Mouse (Mus musculus): ENCODE data around the gene Fam20a. TPM values are rescaled to one million over a fixed set of nuclear protein-coding genes. Genes with fewer than 3 reads are reported as not detected.

Gene Fam20a
- 3.3 and 3.8 TPM in 2 replicates for polyA plus RNA-seq (2015; fragmentation: Nextera tagmentation; extraction: Ambion mirVana)

- Histone ChIP-seq H3K9ac (ENCODE audit: low read depth, low read length) (peak within 1 kb of the TSS; percentile 69), H3K27me3 (replicated peaks; ENCODE audit: control insufficient read depth, insufficient read depth, low read length) (no peaks in the 10 kb centered on the region), H3K27ac (ENCODE audit: low read length) (peak within 1 kb of the TSS; percentile 59), H3K36me3 (ENCODE audit: control insufficient read depth, insufficient read depth, low read length) (no peaks in the 10 kb centered on the region), H3K4me2 (ENCODE audit: low read depth, low read length) (peak within 1 kb of the TSS; percentile 78), H3K4me3 (ENCODE audit: low read length) (peak within 1 kb of the TSS; percentile 49), H3K4me1 (ENCODE audit: control insufficient read depth, insufficient read depth, low read length) (peaks cover 10% of the 10 kb centered on the region), H3K9me3 (ENCODE audit: control insufficient read depth, low read length) (no peaks in the 10 kb centered on the region)
- ATAC-seq = peak; percentile 69
- WGBS = 2% methylated on average over 31 of the region's 31 CpGs
Measured at GRCm38 (mm10) chr11:109721781-109722446, at the start of gene Fam20a. Gene Fam20a (minus strand): TSS chr11:109722279.

- no peak overlapping the region for H3K9ac ChIP-seq (ENCODE audit: low read depth, low read length)
- H3K4me2 ChIP-seq (ENCODE audit: low read depth, low read length) = no peak overlapping the region
- no peaks in the 10 kb centered on the region for H3K27me3 ChIP-seq (replicated peaks; ENCODE audit: control insufficient read depth, insufficient read depth, low read length)
- no peaks in the 10 kb centered on the region for H3K9me3 ChIP-seq (ENCODE audit: control insufficient read depth, low read length)
- WGBS = 96% methylated on average over 1 of the region's 1 CpGs
- no peak overlapping the region for H3K4me3 ChIP-seq (ENCODE audit: low read length)
- no peaks in the 10 kb centered on the region for H3K36me3 ChIP-seq (ENCODE audit: control insufficient read depth, insufficient read depth, low read length)
- H3K27ac ChIP-seq (ENCODE audit: low read length) = no peak overlapping the region
- ATAC-seq = no peak
- no peaks in the 10 kb centered on the region for H3K4me1 ChIP-seq (ENCODE audit: control insufficient read depth, insufficient read depth, low read length)
Measured at GRCm38 (mm10) chr11:109771381-109771780, 49.3 kb upstream of the Fam20a start.

DNA sequence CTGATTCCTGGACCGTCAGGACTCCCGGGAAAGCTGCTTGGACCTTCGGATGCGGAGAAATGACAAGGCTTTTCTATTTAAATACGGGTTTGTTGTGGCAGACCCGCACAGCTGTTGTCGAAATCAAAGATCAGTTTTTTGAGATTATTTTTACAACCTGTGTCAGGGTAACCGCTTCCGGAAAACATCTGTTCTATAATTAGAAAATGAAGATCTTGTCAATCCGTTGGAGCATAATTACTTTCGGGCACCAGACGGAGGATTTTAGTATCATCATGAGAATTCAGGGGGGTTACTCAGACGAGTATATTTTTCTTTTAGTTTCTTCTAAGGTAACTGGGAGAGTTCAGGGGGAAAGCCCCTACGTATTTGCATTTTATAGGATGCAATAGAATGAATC is 48.1 kb upstream of the Fam20a start:
- 86% methylated on average over 14 of the region's 14 CpGs for WGBS
- Histone ChIP-seq H3K27me3 (replicated peaks; ENCODE audit: control insufficient read depth, insufficient read depth, low read length) (no peaks in the 10 kb centered on the region), H3K4me2 (ENCODE audit: low read depth, low read length) (no peak overlapping the region), H3K9ac (ENCODE audit: low read depth, low read length) (no peak overlapping the region), H3K4me1 (ENCODE audit: control insufficient read depth, insufficient read depth, low read length) (no peaks in the 10 kb centered on the region), H3K36me3 (ENCODE audit: control insufficient read depth, insufficient read depth, low read length) (no peaks in the 10 kb centered on the region), H3K27ac (ENCODE audit: low read length) (no peak overlapping the region), H3K9me3 (ENCODE audit: control insufficient read depth, low read length) (no peaks in the 10 kb centered on the region), H3K4me3 (ENCODE audit: low read length) (no peak overlapping the region)
- ATAC-seq = no peak

DNA sequence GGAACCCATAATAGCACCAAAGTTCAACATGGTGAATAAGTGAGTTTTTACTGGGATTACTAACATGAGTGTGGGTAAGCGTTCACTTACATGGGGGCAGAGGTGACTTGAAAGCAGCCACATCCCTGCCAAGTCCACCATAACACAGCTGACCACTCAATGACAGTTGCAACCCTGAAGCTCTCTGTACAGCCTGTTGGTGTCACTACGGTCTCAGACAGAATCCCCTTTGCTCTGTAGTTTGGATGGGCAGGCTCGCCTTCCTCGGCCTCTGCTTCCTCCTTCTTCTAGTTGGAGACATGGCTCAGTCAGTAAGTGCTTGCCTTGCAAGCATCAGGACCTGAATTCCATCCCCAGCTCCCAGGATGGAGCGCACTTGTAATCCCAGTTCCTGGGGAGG is 47.0 kb upstream of the Fam20a start:
- Histone ChIP-seq H3K27me3 (replicated peaks; ENCODE audit: control insufficient read depth, insufficient read depth, low read length) (no peaks in the 10 kb centered on the region), H3K36me3 (ENCODE audit: control insufficient read depth, insufficient read depth, low read length) (no peaks in the 10 kb centered on the region), H3K4me3 (ENCODE audit: low read length) (no peak overlapping the region), H3K4me1 (ENCODE audit: control insufficient read depth, insufficient read depth, low read length) (no peaks in the 10 kb centered on the region), H3K27ac (ENCODE audit: low read length) (no peak overlapping the region), H3K9ac (ENCODE audit: low read depth, low read length) (no peak overlapping the region), H3K9me3 (ENCODE audit: control insufficient read depth, low read length) (no peaks in the 10 kb centered on the region), H3K4me2 (ENCODE audit: low read depth, low read length) (no peak overlapping the region)
- WGBS = 77% methylated on average over 5 of the region's 5 CpGs
- ATAC-seq = no peak

DNA sequence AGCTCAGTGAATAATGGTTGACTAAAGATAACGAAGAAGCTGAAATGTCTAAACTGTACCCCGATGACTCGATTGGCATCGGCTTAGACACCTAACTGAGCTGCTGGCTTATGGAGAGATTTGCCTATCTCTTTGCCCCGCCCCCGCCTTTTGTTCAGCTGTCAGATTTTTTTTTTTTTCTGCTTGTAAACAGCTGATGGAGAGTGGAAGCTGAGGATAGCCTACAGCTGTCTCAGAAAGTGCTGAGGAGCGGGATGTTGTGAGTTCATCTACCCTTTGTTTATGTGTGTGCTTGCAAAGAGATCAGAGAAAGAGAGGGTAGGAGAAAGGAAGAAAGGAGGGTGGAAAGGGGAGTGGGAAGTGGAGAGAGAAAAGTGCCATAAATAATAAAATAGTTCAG is 38.0 kb upstream of the Fam20a start:
- Histone ChIP-seq H3K36me3 (ENCODE audit: control insufficient read depth, insufficient read depth, low read length) (no peaks in the 10 kb centered on the region), H3K4me1 (ENCODE audit: control insufficient read depth, insufficient read depth, low read length) (no peaks in the 10 kb centered on the region), H3K9ac (ENCODE audit: low read depth, low read length) (no peak overlapping the region), H3K27me3 (replicated peaks; ENCODE audit: control insufficient read depth, insufficient read depth, low read length) (no peaks in the 10 kb centered on the region), H3K9me3 (ENCODE audit: control insufficient read depth, low read length) (no peaks in the 10 kb centered on the region), H3K27ac (ENCODE audit: low read length) (no peak overlapping the region), H3K4me2 (ENCODE audit: low read depth, low read length) (no peak overlapping the region), H3K4me3 (ENCODE audit: low read length) (no peak overlapping the region)
- 78% methylated on average over 7 of the region's 7 CpGs for WGBS
- ATAC-seq = no peak

- Histone ChIP-seq H3K4me1 (ENCODE audit: control insufficient read depth, insufficient read depth, low read length) (no peaks in the 10 kb centered on the region), H3K9me3 (ENCODE audit: control insufficient read depth, low read length) (no peaks in the 10 kb centered on the region), H3K27me3 (replicated peaks; ENCODE audit: control insufficient read depth, insufficient read depth, low read length) (no peaks in the 10 kb centered on the region), H3K36me3 (ENCODE audit: control insufficient read depth, insufficient read depth, low read length) (no peaks in the 10 kb centered on the region), H3K9ac (ENCODE audit: low read depth, low read length) (no peak overlapping the region), H3K27ac (ENCODE audit: low read length) (no peak overlapping the region), H3K4me2 (ENCODE audit: low read depth, low read length) (no peak overlapping the region), H3K4me3 (ENCODE audit: low read length) (no peak overlapping the region)
- 90% methylated on average over 2 of the region's 2 CpGs for WGBS
- ATAC-seq = no peak
Measured at GRCm38 (mm10) chr11:109758616-109759215, 36.6 kb upstream of the Fam20a start.

DNA sequence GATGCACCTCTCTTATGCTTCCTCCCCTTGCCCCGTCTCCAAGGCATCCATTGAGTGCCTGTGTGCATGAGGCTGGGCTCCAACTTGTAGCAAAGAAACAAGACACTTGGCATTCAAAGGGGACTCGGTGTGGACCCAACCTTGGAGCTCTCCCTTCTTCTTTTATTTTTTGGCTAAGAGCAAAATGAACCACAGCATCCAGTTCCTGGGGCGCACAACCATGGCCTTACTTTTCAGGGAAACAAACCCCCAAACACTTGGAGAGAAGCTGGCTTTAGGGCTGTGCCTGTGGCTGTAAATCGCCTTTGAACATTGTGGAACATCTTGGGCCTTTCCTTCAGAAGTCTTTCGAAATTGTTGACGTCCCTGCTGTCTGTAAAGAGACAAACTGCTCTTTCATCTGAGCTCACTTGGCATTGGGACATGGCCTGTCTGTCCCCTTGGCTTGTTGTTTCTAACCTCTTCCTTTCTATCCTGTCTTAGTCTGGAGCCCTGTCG is 32.1 kb upstream of the Fam20a start:
- ATAC-seq = no peak
- H3K9me3 ChIP-seq (ENCODE audit: control insufficient read depth, low read length) = no peaks in the 10 kb centered on the region
- H3K4me3 ChIP-seq (ENCODE audit: low read length) = no peak overlapping the region
- no peak overlapping the region for H3K27ac ChIP-seq (ENCODE audit: low read length)
- WGBS = 81% methylated on average over 7 of the region's 7 CpGs
- no peak overlapping the region for H3K4me2 ChIP-seq (ENCODE audit: low read depth, low read length)
- no peaks in the 10 kb centered on the region for H3K27me3 ChIP-seq (replicated peaks; ENCODE audit: control insufficient read depth, insufficient read depth, low read length)
- H3K36me3 ChIP-seq (ENCODE audit: control insufficient read depth, insufficient read depth, low read length) = no peaks in the 10 kb centered on the region
- no peak overlapping the region for H3K9ac ChIP-seq (ENCODE audit: low read depth, low read length)
- H3K4me1 ChIP-seq (ENCODE audit: control insufficient read depth, insufficient read depth, low read length) = no peaks in the 10 kb centered on the region

- H3K9ac ChIP-seq (ENCODE audit: low read depth, low read length) = no peak overlapping the region
- no peak overlapping the region for H3K4me3 ChIP-seq (ENCODE audit: low read length)
- H3K27ac ChIP-seq (ENCODE audit: low read length) = no peak overlapping the region
- no peaks in the 10 kb centered on the region for H3K9me3 ChIP-seq (ENCODE audit: control insufficient read depth, low read length)
- no peaks in the 10 kb centered on the region for H3K27me3 ChIP-seq (replicated peaks; ENCODE audit: control insufficient read depth, insufficient read depth, low read length)
- no peaks in the 10 kb centered on the region for H3K36me3 ChIP-seq (ENCODE audit: control insufficient read depth, insufficient read depth, low read length)
- no peak overlapping the region for H3K4me2 ChIP-seq (ENCODE audit: low read depth, low read length)
- no peak for ATAC-seq
- WGBS = 49% methylated on average over 12 of the region's 12 CpGs
- no peaks in the 10 kb centered on the region for H3K4me1 ChIP-seq (ENCODE audit: control insufficient read depth, insufficient read depth, low read length)
Measured at GRCm38 (mm10) chr11:109751636-109752603, 29.8 kb upstream of the Fam20a start.

DNA sequence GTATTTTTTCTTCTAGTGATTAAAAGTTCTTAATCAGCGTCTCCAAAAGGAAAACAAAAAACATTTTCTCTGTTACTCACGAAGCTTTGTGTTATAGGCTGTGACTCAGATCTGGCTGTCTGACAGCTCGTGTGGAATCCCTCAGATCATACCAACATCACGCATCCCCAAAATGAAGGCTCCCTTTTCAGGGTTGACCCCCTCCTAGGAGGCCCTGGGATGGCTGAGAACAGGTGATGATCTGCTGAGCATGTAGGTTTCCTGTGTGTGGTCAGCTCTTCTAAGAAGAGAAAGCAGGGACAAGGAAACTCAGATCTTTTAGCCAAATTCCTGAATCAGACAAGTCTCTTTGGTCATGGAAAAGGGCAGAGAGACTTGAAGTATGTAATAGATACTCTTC is 23.1 kb upstream of the Fam20a start:
- no peak overlapping the region for H3K4me2 ChIP-seq (ENCODE audit: low read depth, low read length)
- H3K27ac ChIP-seq (ENCODE audit: low read length) = no peak overlapping the region
- no peaks in the 10 kb centered on the region for H3K4me1 ChIP-seq (ENCODE audit: control insufficient read depth, insufficient read depth, low read length)
- H3K4me3 ChIP-seq (ENCODE audit: low read length) = no peak overlapping the region
- WGBS = 75% methylated on average over 4 of the region's 4 CpGs
- no peaks in the 10 kb centered on the region for H3K9me3 ChIP-seq (ENCODE audit: control insufficient read depth, low read length)
- ATAC-seq = no peak
- H3K9ac ChIP-seq (ENCODE audit: low read depth, low read length) = no peak overlapping the region
- no peaks in the 10 kb centered on the region for H3K36me3 ChIP-seq (ENCODE audit: control insufficient read depth, insufficient read depth, low read length)
- H3K27me3 ChIP-seq (replicated peaks; ENCODE audit: control insufficient read depth, insufficient read depth, low read length) = no peaks in the 10 kb centered on the region
